22 mouse cellular contexts compared by ENCODE assay signal in the genomic region with DNA sequence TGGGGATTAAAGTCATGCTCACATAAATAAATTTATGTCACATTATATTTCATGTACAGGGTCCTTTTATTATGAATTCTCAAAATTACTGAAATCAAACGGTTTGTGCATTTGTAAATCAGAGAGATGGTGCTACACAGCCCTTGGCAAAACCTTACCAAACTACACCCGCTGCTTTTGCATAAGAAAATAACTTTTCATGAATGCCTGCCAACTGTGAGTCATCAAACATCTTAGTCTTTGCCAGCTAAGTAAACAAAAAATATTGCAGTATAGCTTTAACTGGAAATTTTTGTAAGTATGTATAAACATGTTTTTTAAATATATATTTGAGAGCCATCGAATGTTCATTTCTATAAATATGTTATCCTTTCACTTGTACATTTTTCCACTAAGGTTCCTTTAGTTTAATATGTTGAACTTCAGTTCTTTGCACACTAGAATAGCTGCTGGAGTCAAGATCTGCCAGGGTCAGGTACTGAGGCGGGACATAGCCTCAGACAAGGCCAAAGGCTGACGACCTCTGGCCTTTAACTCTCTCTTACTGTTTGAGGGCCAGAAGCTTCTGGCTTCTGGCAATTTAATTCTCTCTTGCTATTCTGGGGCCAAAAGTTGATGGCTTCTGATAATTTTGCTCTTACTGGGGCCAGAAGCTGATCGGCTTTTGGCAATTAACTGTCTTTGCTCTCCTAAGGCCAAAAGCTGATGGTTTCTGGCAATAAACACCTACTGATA. TPM values are rescaled to one million over a fixed set of nuclear protein-coding genes. Genes with fewer than 3 reads are reported as not detected.
DNase-seq lines count a peak whose midpoint lies in the region; ATAC-seq and TF ChIP-seq lines count a peak whose summit lies in the region.
"Had no signal": no experiment of that assay in that cellular context is flagged by ENCODE, and none has a peak within 500 bp of the region (broad histone marks: within the 10 kb centered on the region; RNA-seq: fewer than 3 reads in every experiment).

No protein-coding gene starts in this region.

- no peak overlapping the region for H3K27ac ChIP-seq in kidney, embryonic 14.5 days (ENCODE audit: low read depth, low read length)
- no peak overlapping the region for H3K27ac ChIP-seq in thymus, adult 2 months (ENCODE audit: control insufficient read depth, insufficient read depth, low read length)
- H3K27ac ChIP-seq: hindbrain, embryonic 15.5 days; limb, embryonic 12.5 days; neural tube, embryonic 15.5 days had no signal

- TF ChIP-seq POLR2A in thymus, adult 2 months (IDR thresholded peaks at IDR 0.05; ENCODE audit: control insufficient read depth, extremely low read depth, insufficient read depth, low read length, poor library complexity): no peak

- no peaks in the 10 kb centered on the region for H3K27me3 ChIP-seq in kidney, embryonic 14.5 days (ENCODE audit: control insufficient read depth, insufficient read depth, low read length)
- no peaks in the 10 kb centered on the region for H3K27me3 ChIP-seq in thymus, adult 2 months (ENCODE audit: control insufficient read depth, insufficient read depth, low read length)
- H3K27me3 ChIP-seq: hindbrain, embryonic 15.5 days had no signal

- TF ChIP-seq CTCF in thymus, adult 2 months (IDR thresholded peaks at IDR 0.05; ENCODE audit: borderline replicate concordance, control insufficient read depth, extremely low read depth, insufficient read depth, low read length, poor library complexity): no peak

- H3K4me1 ChIP-seq in kidney, embryonic 14.5 days (ENCODE audit: control insufficient read depth, insufficient read depth, low read length): no peaks in the 10 kb centered on the region
- H3K4me1 ChIP-seq in thymus, adult 2 months (replicated peaks; ENCODE audit: control insufficient read depth, insufficient read depth, low read length): peaks cover 6% of the 10 kb centered on the region
- H3K4me1 ChIP-seq: limb, embryonic 12.5 days had no signal

- no peaks in the 10 kb centered on the region for H3K9me3 ChIP-seq in kidney, embryonic 14.5 days (ENCODE audit: control insufficient read depth, low read length)
- H3K9me3 ChIP-seq: hindbrain, embryonic 15.5 days; limb, embryonic 12.5 days; neural tube, embryonic 15.5 days had no signal

- ATAC-seq in kidney, embryonic 14.5 days (ENCODE audit: low FRiP score, low TSS enrichment): no peak

- H3K9ac ChIP-seq in kidney, embryonic 14.5 days (ENCODE audit: low read depth, low read length): no peak overlapping the region
- H3K9ac ChIP-seq: hindbrain, embryonic 15.5 days; limb, embryonic 12.5 days; neural tube, embryonic 15.5 days had no signal

- H3K36me3 ChIP-seq in kidney, embryonic 14.5 days (ENCODE audit: control insufficient read depth, insufficient read depth, low read length): no peaks in the 10 kb centered on the region
- H3K36me3 ChIP-seq in thymus, adult 2 months (ENCODE audit: control insufficient read depth, insufficient read depth, low read length): no peaks in the 10 kb centered on the region
- H3K36me3 ChIP-seq: hindbrain, embryonic 15.5 days; limb, embryonic 12.5 days; neural tube, embryonic 15.5 days had no signal

- WGBS in kidney, embryonic 14.5 days: 77% methylated on average over 6 of the region's 6 CpGs
- WGBS in thymus, adult 2 months: 93% methylated on average over 6 of the region's 6 CpGs

- no peak overlapping the region for H3K4me2 ChIP-seq in kidney, embryonic 14.5 days (replicated peaks; ENCODE audit: low read depth, low read length)
- H3K4me2 ChIP-seq: hindbrain, embryonic 15.5 days; limb, embryonic 12.5 days; midbrain, embryonic 11.5 days; neural tube, embryonic 15.5 days had no signal

- DNase-seq in adrenal gland, postnatal 36 days: peak; percentile 45 to 47
- DNase-seq in adrenal gland, adult 8-10 months: no peak
- peak; percentile 21 to 33 for DNase-seq in kidney, postnatal 36 days
- peak; percentile 93 for DNase-seq in adipocyte (ENCODE audit: low spot score)
- DNase-seq in lung, postnatal 25 days (ENCODE audit: low spot score): peak; percentile 61
- no peak for DNase-seq in thymus, adult 2 months
- DNase-seq: B cell, adult 2 months; cerebellum, postnatal 14 days; heart, postnatal 14 days; kidney, adult 11 months; kidney, postnatal 14 days; thymus, postnatal 14 days had no signal

- H3K4me3 ChIP-seq in kidney, embryonic 14.5 days (ENCODE audit: low read length): no peak overlapping the region
- H3K4me3 ChIP-seq in thymus, adult 2 months (ENCODE audit: control insufficient read depth, insufficient read depth, low read length): no peak overlapping the region
- H3K4me3 ChIP-seq: hindbrain, embryonic 15.5 days; limb, embryonic 12.5 days; neural tube, embryonic 15.5 days had no signal

RNA-seq across cellular contexts. Expression of gene Gstk1, which starts 4.3 kb away (rescaled TPM):
- 100 to 1,000 TPM in 1 of 2 experiments, 10 to 100 TPM in 1; 71.9 to 345 TPM for total RNA-seq in adrenal gland, postnatal 36 days (2021)
- total RNA-seq in adrenal gland, adult 8-10 months (2022): 100 to 1,000 TPM in 2 of 4 experiments, 10 to 100 TPM in 2; 66.8 to 415 (median 181) TPM
- 33.3 and 37.2 TPM in 2 replicates for polyA plus RNA-seq in kidney, embryonic 14.5 days (2014; fragmentation: Nextera tagmentation; extraction: Ambion mirVana)
- 9.7 and 11.7 TPM in 2 replicates for polyA plus RNA-seq in thymus, adult 2 months (2012; rRNA removed)

RNA-seq across cellular contexts. Expression of gene Tmem139, which starts 20.3 kb away (rescaled TPM):
- 1 to 10 TPM in 1 of 2 experiments, not detected in 1; 2.4 TPM for total RNA-seq in adrenal gland, postnatal 36 days (2021)
- 1 to 10 TPM in 2 of 4 experiments, under 1 TPM in 1, not detected in 1; 0.27 to 4.7 (median 4.5) TPM for total RNA-seq in adrenal gland, adult 8-10 months (2022)
- polyA plus RNA-seq in kidney, embryonic 14.5 days (2014; fragmentation: Nextera tagmentation; extraction: Ambion mirVana): 2.6 and 3.0 TPM in 2 replicates
- 0.59 TPM in 1 of 2 replicates, not detected in the other for polyA plus RNA-seq in thymus, adult 2 months (2012; rRNA removed)
- total RNA-seq: heart, postnatal 14 days; layer of hippocampus, postnatal 25 days had no signal

RNA-seq across cellular contexts. Expression of gene Casp2, which starts 23.3 kb away (rescaled TPM):
- total RNA-seq in adrenal gland, postnatal 36 days (2021): 10 to 100 TPM; 17.8 to 20.6 TPM
- total RNA-seq in adrenal gland, adult 8-10 months (2022): 10 to 100 TPM; 20.1 to 27.2 (median 26.3) TPM
- polyA plus RNA-seq in kidney, embryonic 14.5 days (2014; fragmentation: Nextera tagmentation; extraction: Ambion mirVana): 46.1 and 66.5 TPM in 2 replicates
- polyA plus RNA-seq in thymus, adult 2 months (2012; rRNA removed): 116 and 123 TPM in 2 replicates

RNA-seq across cellular contexts. Expression of gene Tas2r144, which starts 26.4 kb away (rescaled TPM):
- total RNA-seq in adrenal gland, postnatal 36 days (2021): not detected
- total RNA-seq in adrenal gland, adult 8-10 months (2022): not detected
- not detected in 2 replicates for polyA plus RNA-seq in kidney, embryonic 14.5 days (2014; fragmentation: Nextera tagmentation; extraction: Ambion mirVana)
- not detected in 2 replicates for polyA plus RNA-seq in thymus, adult 2 months (2012; rRNA removed)
- total RNA-seq: heart, postnatal 14 days; layer of hippocampus, postnatal 25 days had no signal
- polyA plus RNA-seq: embryonic facial prominence, embryonic 11.5 days; hindbrain, embryonic 15.5 days; limb, embryonic 12.5 days; liver, embryonic 16.5 days; midbrain, embryonic 11.5 days; neural tube, embryonic 15.5 days; small intestine, adult 2 months; stomach, embryonic 14.5 days had no signal

RNA-seq across cellular contexts. Expression of gene Clcn1, which starts 45.0 kb away (rescaled TPM):
- under 1 TPM in 1 of 2 experiments, not detected in 1; 0.20 TPM for total RNA-seq in adrenal gland, postnatal 36 days (2021)
- under 1 TPM in 2 of 4 experiments, not detected in 2; 0.13 to 0.68 TPM for total RNA-seq in adrenal gland, adult 8-10 months (2022)
- polyA plus RNA-seq in kidney, embryonic 14.5 days (2014; fragmentation: Nextera tagmentation; extraction: Ambion mirVana): 0.20 TPM in 2 replicates
- 0.66 and 1.00 TPM in 2 replicates for polyA plus RNA-seq in thymus, adult 2 months (2012; rRNA removed)
- polyA plus RNA-seq: stomach, embryonic 14.5 days had no signal

Comparison
In these comparisons a context has a peak if more than half of its experiments do, and no peak if none do; other contexts are left out.
1. DNase-seq: peak in adrenal gland, postnatal 36 days (2 of 2), kidney, postnatal 36 days (2 of 2), adipocyte (single experiment) and lung, postnatal 25 days (single experiment); none in adrenal gland, adult 8-10 months (single experiment) and thymus, adult 2 months (single experiment).